Mouse (Mus musculus) kidney, postnatal 14 days (tissue): Measurements from ENCODE around the gene Ptpn3.
A peak's percentile ranks its signal among the peaks of the same experiment; 100 is the strongest.

Experiments used
- DNase-seq: peaks from one replicate; pipeline ENCODE4 v3.0.0; 2022; ENCODE audit warnings: mixed read lengths

Gene Ptpn3

GRCm38 (mm10) chr4:57164578-57165210 is 136.9 kb downstream of the Ptpn3 start:
- no peak for DNase-seq

DNA sequence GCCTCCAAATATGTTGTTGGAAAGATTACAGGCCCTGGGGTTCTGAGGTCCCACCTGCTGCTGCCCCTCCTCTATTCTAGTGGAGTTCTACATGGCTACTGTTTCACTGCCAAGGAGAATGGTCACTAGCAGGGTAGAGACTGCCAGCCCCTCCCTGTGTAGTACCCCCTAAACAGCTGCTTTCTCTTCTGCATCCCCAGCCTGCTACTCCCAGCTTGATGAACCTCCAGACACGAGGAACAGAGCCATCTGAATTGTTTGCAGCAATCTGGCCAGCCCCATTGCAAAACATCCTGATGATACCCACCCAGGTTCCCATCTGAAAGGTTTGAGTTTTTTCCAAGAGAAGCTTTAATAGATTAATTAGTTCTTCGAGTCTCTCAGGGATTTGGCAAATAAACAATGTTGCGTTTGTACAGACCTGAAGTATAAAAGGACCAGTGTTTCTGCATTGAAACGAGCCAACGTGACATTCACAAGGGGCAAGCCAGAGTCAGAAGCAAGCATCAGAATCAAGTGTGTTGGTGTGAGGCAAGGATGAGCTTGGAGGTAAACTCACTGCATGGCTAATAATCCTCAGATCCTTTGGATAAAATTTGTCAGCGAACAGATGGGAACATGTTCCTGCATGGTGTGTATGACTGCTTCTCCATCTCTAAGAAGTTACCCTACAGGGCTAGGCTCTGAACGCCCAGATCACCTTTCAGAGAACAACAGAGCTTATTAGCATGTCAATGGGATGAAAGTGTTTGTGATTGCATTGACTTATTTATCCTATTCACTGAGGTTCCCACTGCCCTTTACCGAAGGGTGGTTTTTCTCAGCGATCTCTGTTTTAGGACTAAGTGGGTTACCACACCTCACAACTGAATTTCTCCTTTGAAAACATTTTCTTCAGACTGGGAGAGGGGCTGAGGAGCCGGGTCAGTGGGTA is 138.6 kb downstream of the Ptpn3 start:
- DNase-seq: no peak

GRCm38 (mm10) chr4:57160571-57160970 is 141.1 kb downstream of the Ptpn3 start:
- DNase-seq: no peak

DNA sequence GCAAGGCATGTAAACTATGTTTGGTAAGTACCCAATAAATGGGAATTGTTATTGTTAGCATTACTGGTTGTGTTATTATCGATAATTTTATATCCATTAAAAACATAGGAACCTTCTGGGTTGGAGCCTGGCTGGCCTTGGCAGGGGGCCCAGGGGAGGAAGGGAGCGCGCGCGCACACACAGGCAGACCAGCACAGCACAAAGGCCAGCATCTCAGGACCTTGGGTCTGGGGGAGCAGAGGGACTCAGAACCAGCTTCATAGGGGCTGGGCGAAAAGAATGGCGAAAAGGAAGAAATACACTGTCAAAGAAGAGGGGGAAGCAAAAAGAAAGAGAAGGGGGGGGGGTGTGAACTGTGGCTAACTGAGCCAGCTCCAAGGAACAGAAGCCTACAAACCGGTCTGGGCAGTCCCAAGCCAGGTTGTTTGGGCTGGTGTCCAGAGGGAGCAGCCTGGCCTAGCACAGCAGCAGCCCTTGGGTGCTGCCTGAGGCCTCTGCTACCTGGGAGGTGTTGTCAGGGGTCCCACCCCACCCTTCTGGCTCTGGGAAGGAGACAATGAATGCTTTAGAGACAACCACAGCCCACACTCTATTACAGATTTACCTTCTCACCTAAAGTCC is 145.0 kb downstream of the Ptpn3 start:
- peak; percentile 76 for DNase-seq

- peak; percentile 48 for DNase-seq
These were observed 147.8 kb downstream of the Ptpn3 start for GRCm38 (mm10) chr4:57153838-57154237.

- DNase-seq: no peak
These were observed 148.4 kb downstream of the Ptpn3 start for GRCm38 (mm10) chr4:57153068-57153835.

- no peak for DNase-seq
These were observed 153.5 kb downstream of the Ptpn3 start for GRCm38 (mm10) chr4:57148182-57148581.

DNA sequence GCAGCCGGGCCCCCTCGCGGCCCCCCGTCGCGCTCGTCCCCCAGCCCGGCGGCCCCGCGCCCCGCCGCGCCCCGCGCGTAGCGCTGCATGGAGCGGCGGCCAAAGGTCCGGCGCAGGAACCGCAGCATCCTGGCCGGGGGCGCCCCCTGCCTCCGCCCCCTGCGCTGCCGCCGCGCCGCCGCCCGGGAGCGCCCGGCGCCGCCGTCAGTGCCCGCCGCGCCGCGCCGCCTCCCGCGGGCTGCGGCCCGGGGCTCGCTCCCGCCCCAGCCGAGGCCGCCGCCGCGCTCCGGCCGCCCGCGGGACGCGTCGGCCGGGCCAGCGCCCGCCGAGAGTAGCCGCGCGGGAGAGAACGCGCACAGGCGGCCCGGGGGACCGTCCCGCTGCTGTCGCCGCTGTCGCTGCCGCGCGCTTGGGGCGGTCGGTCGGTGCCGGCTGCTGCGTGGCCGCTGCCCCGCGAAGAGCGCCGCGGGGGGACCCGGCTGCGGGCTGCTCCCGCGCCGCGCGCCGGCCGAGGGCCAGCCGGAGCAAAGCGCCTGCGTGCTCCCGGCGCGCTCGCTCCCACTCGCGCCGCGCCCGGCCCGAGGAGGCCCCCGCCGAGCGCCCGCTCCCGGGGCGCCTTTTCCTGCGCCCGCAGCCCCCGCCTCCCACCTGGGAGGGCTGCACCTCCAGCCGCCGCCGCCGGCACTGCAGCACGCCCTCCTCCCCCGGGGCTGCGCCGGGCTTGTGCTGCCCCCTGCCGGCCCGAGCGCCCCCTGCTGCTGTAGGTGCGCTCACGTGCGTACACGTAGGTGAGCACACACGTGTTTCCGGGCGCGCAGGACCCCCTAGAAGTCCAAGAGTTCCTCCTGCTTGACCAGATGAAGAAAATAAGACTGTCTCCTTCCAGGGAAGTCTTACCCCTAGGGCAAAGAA is 158.4 kb downstream of the Ptpn3 start, which contains the start of gene Epb41l4b:
Epb41l4b (minus strand) TSS at position 412 of the 912 bp plus-strand sequence.
- DNase-seq: peak; percentile 88

GRCm38 (mm10) chr4:57142374-57143025 is 159.1 kb downstream of the Ptpn3 start:
- no peak for DNase-seq

DNA sequence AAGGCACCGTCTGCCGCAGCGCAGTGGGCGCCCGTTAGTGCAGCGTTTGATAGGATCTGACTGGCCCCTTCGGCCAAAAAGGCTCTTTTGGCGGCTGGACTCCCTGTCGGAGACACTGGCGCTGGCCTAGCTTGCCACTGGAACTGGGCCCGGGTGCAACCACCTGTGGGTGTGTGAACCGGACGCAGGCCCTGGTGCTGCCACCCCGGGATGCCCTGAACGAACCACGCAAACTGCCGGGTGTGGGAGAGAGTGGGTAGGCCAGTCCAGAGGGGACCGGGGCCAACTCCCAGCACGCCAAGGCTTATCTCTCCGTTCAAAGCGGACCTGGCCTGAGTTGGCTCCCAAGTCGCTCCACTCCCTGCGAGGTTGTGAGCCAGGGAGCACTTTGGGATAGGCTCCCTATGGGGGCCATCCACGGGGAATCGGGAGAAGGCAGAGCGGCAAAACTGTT is 159.7 kb downstream of the Ptpn3 start:
- peak; percentile 31 for DNase-seq

- DNase-seq: no peak
These were observed 160.5 kb downstream of the Ptpn3 start for GRCm38 (mm10) chr4:57140992-57141717.
